Mouse (Mus musculus) limb, embryonic 15.5 days (tissue): ENCODE measurements at regions not wholly inside any gene's neighbourhood (a gene's known extent, or its start where the extent isn't known, plus 50 kb on each side); places are given as distances from the start of the nearest gene placed in this dataset.

Source experiments
- ATAC-seq: fragments of 200-750 bp; cut with Nextera tagmentation; 2 replicates; pipeline ENCODE4 v1.8.0; 2017; ENCODE audit warnings: low read depth, moderate TSS enrichment; ENCODE audit not compliant: insufficient number of reproducible peaks, low FRiP score, low TSS enrichment
- H3K27ac ChIP-seq: fragments of 300-500 bp; sonication (generic); 2 replicates; pipeline ENCODE4 v1.5.1; 2015; ENCODE audit warnings: moderate library complexity, mild to moderate bottlenecking, inconsistent platforms
- H3K27me3 ChIP-seq: fragments of 300-500 bp; sonication (generic); 2 replicates; pipeline ENCODE4 v1.6.1; 2015; ENCODE audit warnings: inconsistent platforms
- H3K36me3 ChIP-seq: fragments of 300-500 bp; sonication (generic); 2 replicates; pipeline ENCODE4 v1.6.1; 2015; ENCODE audit warnings: inconsistent platforms
- H3K4me1 ChIP-seq: fragments of 300-500 bp; sonication (generic); 2 replicates; pipeline ENCODE4 v1.6.1; 2015; ENCODE audit warnings: inconsistent platforms
- H3K4me2 ChIP-seq: fragments of 300-500 bp; sonication (generic); 2 replicates; pipeline ENCODE4 v1.6.1; 2015; ENCODE audit warnings: mild to moderate bottlenecking, inconsistent platforms
- H3K4me3 ChIP-seq: fragments of 300-500 bp; sonication (generic); 2 replicates; pipeline ENCODE4 v1.5.1; 2015; ENCODE audit warnings: mild to moderate bottlenecking, inconsistent platforms
- H3K9ac ChIP-seq: fragments of 300-500 bp; sonication (generic); 2 replicates; pipeline ENCODE4 v1.6.1; 2015; ENCODE audit warnings: inconsistent platforms
- H3K9me3 ChIP-seq: fragments of 300-500 bp; sonication (generic); 2 replicates; pipeline ENCODE4 v1.6.1; 2016; ENCODE audit warnings: inconsistent platforms
- WGBS: fragments of 180-500 bp; shearing (Covaris S2); methylation state at CpG from one replicate; pipeline ENCODE4 v1.1.7; 2015; 5-methylcytosine and 5-hydroxymethylcytosine counted together

GRCm38 (mm10) chr12:16016621-16017020 lies 199.9 kb upstream of the Trib2 start:
- 82% methylated on average over 1 of the region's 1 CpGs for WGBS
- no peaks in the 10 kb centered on the region for H3K36me3 ChIP-seq
- no peak overlapping the region for H3K27ac ChIP-seq
- no peak overlapping the region for H3K4me3 ChIP-seq
- ATAC-seq = no peak
- 0 out of 2 replicates have a peak, but pooled peaks cover 4% of the 10 kb centered on the region for H3K4me1 ChIP-seq
- no peaks in the 10 kb centered on the region for H3K27me3 ChIP-seq
- no peak overlapping the region for H3K9ac ChIP-seq
- H3K9me3 ChIP-seq = no peaks in the 10 kb centered on the region
- no peak overlapping the region for H3K4me2 ChIP-seq

- H3K4me1 ChIP-seq = 0 out of 2 replicates have a peak, but pooled peaks cover 10% of the 10 kb centered on the region
- H3K4me3 ChIP-seq = no peak overlapping the region
- H3K36me3 ChIP-seq = no peaks in the 10 kb centered on the region
- no peak overlapping the region for H3K9ac ChIP-seq
- H3K9me3 ChIP-seq = no peaks in the 10 kb centered on the region
- WGBS = 81% methylated on average over 8 of the region's 8 CpGs
- no peak for ATAC-seq
- no peak overlapping the region for H3K4me2 ChIP-seq
- no peak overlapping the region for H3K27ac ChIP-seq
- H3K27me3 ChIP-seq = no peaks in the 10 kb centered on the region
Observed at GRCm38 (mm10) chr12:16015596-16015995, 198.9 kb upstream of the Trib2 start.

- Histone ChIP-seq H3K27ac (no peak overlapping the region), H3K9me3 (no peaks in the 10 kb centered on the region), H3K27me3 (no peaks in the 10 kb centered on the region), H3K4me3 (no peak overlapping the region), H3K9ac (no peak overlapping the region), H3K36me3 (no peaks in the 10 kb centered on the region), H3K4me1 (peaks cover 19% of the 10 kb centered on the region; the same call in 1 of the 2 replicates), H3K4me2 (no peak overlapping the region)
- ATAC-seq = no peak
- WGBS = 86% methylated on average over 1 of the region's 1 CpGs
Observed at GRCm38 (mm10) chr12:16014679-16015078, 198.0 kb upstream of the Trib2 start.

- no peak overlapping the region for H3K27ac ChIP-seq
- H3K4me3 ChIP-seq = no peak overlapping the region
- no peak for ATAC-seq
- peaks cover 19% of the 10 kb centered on the region; the same call in 1 of the 2 replicates for H3K4me1 ChIP-seq
- WGBS = 85% methylated on average over 6 of the region's 6 CpGs
- H3K27me3 ChIP-seq = no peaks in the 10 kb centered on the region
- H3K9me3 ChIP-seq = no peaks in the 10 kb centered on the region
- H3K36me3 ChIP-seq = no peaks in the 10 kb centered on the region
- no peak overlapping the region for H3K9ac ChIP-seq
- H3K4me2 ChIP-seq = no peak overlapping the region
Observed at GRCm38 (mm10) chr12:16013861-16014630, 197.3 kb upstream of the Trib2 start.

- no peaks in the 10 kb centered on the region for H3K36me3 ChIP-seq
Observed at GRCm38 (mm10) chr12:16013354-16013753, 196.6 kb upstream of the Trib2 start.

GRCm38 (mm10) chr12:16012081-16012480 lies 195.4 kb upstream of the Trib2 start:
- Histone ChIP-seq H3K27me3 (no peaks in the 10 kb centered on the region), H3K9ac (no peak overlapping the region), H3K27ac (no peak overlapping the region), H3K4me1 (peaks cover 19% of the 10 kb centered on the region; the same call in 1 of the 2 replicates), H3K4me3 (no peak overlapping the region), H3K9me3 (no peaks in the 10 kb centered on the region), H3K4me2 (no peak overlapping the region), H3K36me3 (no peaks in the 10 kb centered on the region)
- ATAC-seq = no peak
- WGBS = 68% methylated on average over 4 of the region's 4 CpGs

More at GRCm38 (mm10) chr12:16013354-16013753, 196.6 kb upstream of the Trib2 start:
- Histone ChIP-seq H3K9me3 (no peaks in the 10 kb centered on the region), H3K4me2 (no peak overlapping the region), H3K4me1 (peaks cover 19% of the 10 kb centered on the region; the same call in 1 of the 2 replicates), H3K27me3 (no peaks in the 10 kb centered on the region), H3K9ac (no peak overlapping the region), H3K27ac (no peak overlapping the region), H3K4me3 (no peak overlapping the region)
- WGBS = 83% methylated on average over 2 of the region's 2 CpGs
- ATAC-seq = no peak

GRCm38 (mm10) chr12:16009822-16010620 lies 193.3 kb upstream of the Trib2 start:
- Histone ChIP-seq H3K4me2 (no peak overlapping the region), H3K9ac (no peak overlapping the region), H3K27ac (no peak overlapping the region), H3K4me3 (no peak overlapping the region), H3K4me1 (peaks cover 19% of the 10 kb centered on the region; the same call in 1 of the 2 replicates), H3K9me3 (no peaks in the 10 kb centered on the region), H3K36me3 (no peaks in the 10 kb centered on the region), H3K27me3 (no peaks in the 10 kb centered on the region)
- ATAC-seq = no peak
- 42% methylated on average over 10 of the region's 10 CpGs for WGBS

GRCm38 (mm10) chr12:16008763-16009515 lies 192.2 kb upstream of the Trib2 start:
- 51% methylated on average over 3 of the region's 3 CpGs for WGBS
- no peak overlapping the region for H3K4me2 ChIP-seq
- H3K27me3 ChIP-seq = no peaks in the 10 kb centered on the region
- H3K36me3 ChIP-seq = no peaks in the 10 kb centered on the region
- peaks cover 19% of the 10 kb centered on the region; the same call in 1 of the 2 replicates for H3K4me1 ChIP-seq
- no peak overlapping the region for H3K27ac ChIP-seq
- no peak overlapping the region for H3K9ac ChIP-seq
- no peak for ATAC-seq
- no peaks in the 10 kb centered on the region for H3K9me3 ChIP-seq
- H3K4me3 ChIP-seq = no peak overlapping the region

GRCm38 (mm10) chr12:16008261-16008660 lies 191.5 kb upstream of the Trib2 start:
- WGBS = 80% methylated on average over 4 of the region's 4 CpGs
- H3K9me3 ChIP-seq = no peaks in the 10 kb centered on the region
- H3K9ac ChIP-seq = no peak overlapping the region
- H3K4me3 ChIP-seq = no peak overlapping the region
- no peak overlapping the region for H3K27ac ChIP-seq
- H3K27me3 ChIP-seq = no peaks in the 10 kb centered on the region
- no peaks in the 10 kb centered on the region for H3K36me3 ChIP-seq
- ATAC-seq = no peak
- no peak overlapping the region for H3K4me2 ChIP-seq
- peaks cover 19% of the 10 kb centered on the region; the same call in 1 of the 2 replicates for H3K4me1 ChIP-seq

- no peak overlapping the region for H3K9ac ChIP-seq
- ATAC-seq = no peak
- WGBS = 71% methylated on average over 5 of the region's 5 CpGs
Observed at GRCm38 (mm10) chr12:16006688-16007087, 190.0 kb upstream of the Trib2 start.

GRCm38 (mm10) chr12:16006286-16006685 lies 189.6 kb upstream of the Trib2 start:
- H3K4me3 ChIP-seq = no peak overlapping the region
- H3K9ac ChIP-seq = no peak overlapping the region
- H3K9me3 ChIP-seq = no peaks in the 10 kb centered on the region
- no peaks in the 10 kb centered on the region for H3K27me3 ChIP-seq
- 88% methylated on average over 5 of the region's 5 CpGs for WGBS
- no peak overlapping the region for H3K27ac ChIP-seq
- H3K4me2 ChIP-seq = no peak overlapping the region
- no peaks in the 10 kb centered on the region for H3K36me3 ChIP-seq
- H3K4me1 ChIP-seq = peaks cover 11% of the 10 kb centered on the region; the same call in 1 of the 2 replicates
- ATAC-seq = no peak

More at GRCm38 (mm10) chr12:16006688-16007087, 190.0 kb upstream of the Trib2 start:
- no peaks in the 10 kb centered on the region for H3K36me3 ChIP-seq
- no peak overlapping the region for H3K4me3 ChIP-seq
- no peak overlapping the region for H3K27ac ChIP-seq
- no peak overlapping the region for H3K4me2 ChIP-seq
- H3K27me3 ChIP-seq = no peaks in the 10 kb centered on the region
- H3K9me3 ChIP-seq = no peaks in the 10 kb centered on the region
- H3K4me1 ChIP-seq = peaks cover 15% of the 10 kb centered on the region; the same call in 1 of the 2 replicates
